Mouse (Mus musculus) liver, adult (tissue): ENCODE results near the gene Gm4952.

Source experiments
- GATA4 ChIP-seq: IDR thresholded peaks from 2 replicates; pipeline ENCODE4 v1.6.1; 2014; ENCODE audit warnings: mild to moderate bottlenecking, low read length; ENCODE audit not compliant: insufficient replicate concordance

The Gm4952 gene

DNA sequence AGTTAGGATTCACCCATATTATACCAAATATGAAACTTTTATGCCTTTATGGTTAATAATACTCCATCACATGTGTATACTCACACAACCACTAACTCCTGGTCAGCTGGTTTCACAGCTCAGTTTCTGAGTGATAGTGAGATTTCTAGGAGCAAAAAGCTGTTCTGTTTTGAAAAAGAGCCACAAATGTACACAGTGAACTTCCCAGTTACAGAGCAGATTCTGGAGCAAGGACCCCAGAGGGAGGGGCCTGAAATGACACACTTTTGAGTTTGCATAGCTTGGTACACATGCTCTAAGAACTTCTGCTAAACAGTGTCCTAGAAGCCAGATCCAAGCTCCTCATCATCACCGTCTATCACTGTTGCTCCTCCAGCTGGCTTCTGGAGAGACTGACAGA is at the start of gene Gm4952:
Gene Gm4952 (plus strand): TSS at position 301 of the 400 bp plus-strand sequence.
- no peak for TF ChIP-seq GATA4

DNA sequence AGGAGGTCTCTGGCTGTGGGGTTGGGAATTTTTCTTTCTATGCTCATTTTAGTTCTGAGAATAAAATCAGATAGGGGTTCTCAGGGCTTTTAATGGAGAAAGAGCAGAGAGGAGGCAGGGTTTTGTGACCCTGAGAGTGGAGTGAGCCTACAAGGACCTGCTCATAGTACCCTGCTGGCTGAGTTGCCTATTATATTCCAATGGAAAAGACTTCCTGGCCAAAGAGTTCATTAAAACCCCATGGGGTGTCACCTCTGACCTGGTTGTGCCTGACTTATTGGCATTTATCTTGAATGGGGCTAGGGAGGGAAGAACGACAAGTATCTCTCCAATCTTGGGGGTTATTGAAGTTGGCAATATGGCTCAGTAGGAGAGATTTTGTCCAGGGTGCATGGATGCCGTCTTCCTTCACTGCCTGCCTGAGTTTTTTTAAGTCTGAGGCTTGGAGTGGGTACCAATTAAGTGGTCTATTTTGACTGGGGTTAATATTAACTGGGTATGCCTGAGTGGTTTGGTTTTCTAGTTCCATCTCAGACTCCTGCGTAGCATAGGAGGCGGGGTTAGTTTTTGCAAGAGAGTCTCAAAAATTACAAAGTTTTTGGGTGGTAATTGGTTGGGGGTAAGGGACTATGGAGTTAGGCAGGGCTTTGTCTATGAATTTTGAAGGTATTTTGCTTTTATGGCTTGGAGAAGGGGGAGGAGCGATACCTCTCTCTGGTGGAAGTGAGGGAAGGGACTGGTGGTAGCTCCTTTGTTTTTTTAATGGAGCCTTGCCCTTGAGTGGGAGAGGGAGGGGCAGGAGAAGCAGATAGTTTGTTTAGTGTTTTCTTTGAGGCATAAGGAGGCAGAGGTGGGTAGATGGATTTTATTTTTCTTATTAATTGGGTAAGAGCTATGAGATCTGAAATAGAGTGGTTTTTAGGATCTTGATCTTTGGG is 49.5 kb upstream of the Gm4952 start:
- no peak for TF ChIP-seq GATA4

DNA sequence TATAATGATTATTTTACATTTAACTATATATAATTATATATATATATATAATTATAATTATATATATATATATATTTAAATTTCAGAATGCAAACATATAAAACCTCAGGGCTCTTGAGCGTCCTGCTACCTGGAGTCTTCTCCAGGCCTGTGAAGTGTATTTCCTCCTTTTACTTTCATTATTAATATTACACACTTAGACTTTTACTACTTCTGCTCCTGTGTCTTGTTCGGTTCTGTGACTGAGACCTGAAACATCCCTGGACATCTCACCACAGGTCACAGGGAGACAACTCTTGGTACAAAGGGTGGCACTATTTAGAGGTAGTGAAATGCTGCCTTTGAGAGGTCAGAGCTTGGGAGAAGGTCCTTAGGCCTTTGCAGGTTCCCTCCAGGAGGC is 43.5 kb upstream of the Gm4952 start:
- no peak for TF ChIP-seq GATA4

DNA sequence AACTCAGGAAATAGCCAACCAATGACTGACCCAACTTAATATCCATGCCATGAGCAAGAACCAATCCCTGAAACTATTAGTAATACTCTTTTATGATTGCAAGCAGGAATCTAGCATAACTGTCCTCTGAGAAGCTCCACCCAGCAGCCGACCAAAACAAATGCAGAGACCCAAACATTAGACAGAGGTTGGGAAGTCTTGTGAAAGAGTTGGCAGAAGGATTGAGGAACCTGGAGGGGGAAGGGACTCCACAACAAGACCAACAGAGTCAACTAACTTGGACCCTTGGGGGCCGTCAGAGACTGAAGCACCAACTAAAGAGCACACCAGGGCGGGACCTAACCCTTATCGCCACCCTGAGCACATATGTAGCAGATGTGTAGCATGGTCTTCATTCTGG is 41.6 kb upstream of the Gm4952 start:
- no peak for TF ChIP-seq GATA4

DNA sequence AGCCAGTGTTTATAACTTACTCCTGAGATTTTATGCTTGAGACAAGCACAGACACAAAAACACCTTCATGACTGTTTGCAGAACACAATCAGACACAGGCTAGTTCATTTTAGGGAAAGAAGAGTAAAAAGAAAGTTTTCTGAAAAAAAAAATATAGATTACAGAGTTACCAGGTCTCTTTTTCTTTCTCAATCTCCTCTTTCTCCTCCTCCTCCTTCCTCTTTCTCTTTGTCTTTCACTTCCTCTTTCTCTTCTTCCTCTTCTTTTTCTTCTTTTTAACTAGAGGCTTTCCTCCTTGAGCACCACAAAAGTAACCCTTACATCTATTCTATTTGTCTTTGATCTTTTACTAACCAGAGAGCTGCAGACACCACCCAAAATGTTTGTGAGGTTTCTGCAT is 35.6 kb upstream of the Gm4952 start:
- TF ChIP-seq GATA4: no peak

DNA sequence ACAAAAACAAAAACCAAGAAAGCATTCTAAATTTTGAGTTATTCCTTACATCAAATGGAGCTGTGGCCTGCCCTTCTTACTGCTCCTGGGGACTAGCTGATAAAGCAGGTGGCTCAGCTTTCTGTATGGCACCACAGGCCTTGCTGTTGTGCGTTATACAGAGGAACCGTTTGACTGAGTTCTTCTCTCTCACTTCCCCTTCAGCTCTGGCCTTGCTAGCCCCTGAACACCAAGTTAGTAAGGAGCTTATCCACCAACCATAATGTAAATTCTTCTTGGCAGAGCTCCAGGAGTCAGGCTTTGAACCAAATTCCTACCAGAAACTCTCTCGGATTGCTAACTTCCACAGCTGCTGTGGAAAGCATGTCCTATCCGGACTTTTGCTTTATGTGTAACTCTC is 32.8 kb upstream of the Gm4952 start:
- TF ChIP-seq GATA4: no peak

DNA sequence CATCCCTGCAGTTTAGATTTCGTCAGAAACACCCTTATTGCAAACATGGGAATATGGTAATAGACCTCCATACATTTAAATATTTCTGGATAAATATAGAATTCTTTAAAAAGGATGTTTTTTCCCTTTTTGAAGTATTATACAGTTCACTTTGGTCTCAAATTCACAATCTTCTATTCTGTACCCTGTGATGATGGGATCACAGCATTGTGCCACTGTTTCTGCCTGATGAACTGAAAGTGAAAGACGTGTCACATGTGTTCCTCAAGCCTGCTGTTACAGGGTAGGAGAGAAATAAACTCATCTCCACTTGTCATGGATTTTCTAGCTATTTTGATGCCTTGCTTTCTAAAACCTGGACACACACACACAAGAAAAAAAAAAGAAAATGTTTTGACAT is 28.9 kb upstream of the Gm4952 start:
- TF ChIP-seq GATA4: no peak

DNA sequence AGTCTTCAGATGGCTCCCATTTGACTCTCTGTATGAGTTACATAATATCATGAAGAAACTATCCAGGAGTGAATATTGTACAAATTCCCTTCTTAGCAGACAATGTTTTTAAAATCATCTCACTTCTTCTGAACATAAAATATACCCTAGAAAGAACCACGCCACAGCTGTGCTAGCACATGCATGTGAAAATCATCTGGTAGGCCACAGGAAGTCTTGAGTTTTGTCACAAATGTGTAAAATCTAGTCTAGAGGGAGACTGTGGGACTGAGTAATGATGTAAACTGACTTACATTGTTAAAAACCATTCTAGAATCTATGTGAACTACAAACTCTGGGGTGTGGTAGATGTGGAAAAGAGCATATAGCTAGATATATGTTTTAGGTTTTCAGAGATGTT is 28.1 kb upstream of the Gm4952 start:
- no peak for TF ChIP-seq GATA4

DNA sequence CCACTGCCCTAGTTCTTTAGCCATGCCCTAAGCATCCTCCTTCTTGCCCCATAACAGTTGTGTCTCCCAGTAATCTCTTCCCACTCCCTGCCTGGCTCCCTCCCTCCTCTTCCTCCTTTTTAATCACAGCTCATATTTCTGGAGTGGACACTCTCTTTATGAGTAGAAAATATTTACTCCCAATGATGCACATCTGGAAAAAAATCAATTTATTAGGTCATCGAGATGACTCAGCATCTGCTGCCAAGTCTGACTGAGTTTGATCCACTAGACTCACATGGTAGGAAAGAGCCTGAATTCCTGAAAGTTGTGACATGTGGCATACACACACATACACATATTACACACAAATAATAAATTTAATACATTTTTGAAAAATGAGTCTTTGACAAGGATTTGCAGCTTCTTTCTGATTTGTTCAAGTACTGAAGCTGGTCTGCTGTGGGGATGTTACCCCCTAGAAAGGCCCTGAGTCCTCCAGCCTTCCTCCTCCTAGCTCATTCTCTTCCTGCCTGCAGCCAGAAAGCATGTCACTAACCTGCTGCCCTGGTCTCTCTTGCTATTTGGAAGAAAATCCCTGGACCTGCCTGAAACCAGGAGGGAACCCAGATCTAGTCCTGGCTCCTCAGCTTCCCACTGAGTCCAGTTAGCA is 27.0 kb upstream of the Gm4952 start:
- TF ChIP-seq GATA4: no peak

DNA sequence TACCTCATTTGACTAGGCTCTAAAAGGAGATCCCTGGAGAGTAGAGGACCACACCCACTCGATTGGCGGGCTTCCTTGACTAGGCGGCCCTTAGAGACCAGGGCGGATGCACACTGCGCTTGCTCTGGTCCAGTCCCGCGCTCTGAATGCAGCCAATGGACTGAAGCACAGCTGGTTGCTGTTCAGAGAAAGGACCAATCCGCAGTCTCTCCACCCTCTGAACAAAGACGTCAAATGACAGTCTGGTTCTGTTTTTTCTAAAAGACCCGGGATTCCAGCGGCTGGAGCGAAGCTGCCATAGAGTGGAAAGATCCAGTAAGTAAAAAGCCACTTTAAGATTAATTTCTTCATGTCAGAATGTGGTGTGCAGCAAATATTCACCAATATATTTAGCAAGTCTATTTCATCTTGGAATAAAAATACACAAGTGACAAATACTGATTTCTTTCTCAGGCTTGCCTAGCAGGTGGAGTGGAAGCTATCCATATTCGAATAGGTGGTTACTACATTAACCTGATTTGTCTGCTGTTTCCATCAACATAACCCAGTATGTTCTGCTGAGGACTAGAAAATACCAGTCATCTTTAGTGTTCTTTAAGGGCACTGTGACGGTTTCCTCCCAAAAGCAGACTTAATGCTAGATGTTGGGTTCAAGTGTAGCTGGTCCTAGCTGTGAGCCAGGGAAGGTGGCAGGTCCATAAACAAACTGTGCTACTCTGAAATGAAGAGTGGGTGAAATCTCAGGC is 26.3 kb upstream of the Gm4952 start:
- no peak for TF ChIP-seq GATA4

DNA sequence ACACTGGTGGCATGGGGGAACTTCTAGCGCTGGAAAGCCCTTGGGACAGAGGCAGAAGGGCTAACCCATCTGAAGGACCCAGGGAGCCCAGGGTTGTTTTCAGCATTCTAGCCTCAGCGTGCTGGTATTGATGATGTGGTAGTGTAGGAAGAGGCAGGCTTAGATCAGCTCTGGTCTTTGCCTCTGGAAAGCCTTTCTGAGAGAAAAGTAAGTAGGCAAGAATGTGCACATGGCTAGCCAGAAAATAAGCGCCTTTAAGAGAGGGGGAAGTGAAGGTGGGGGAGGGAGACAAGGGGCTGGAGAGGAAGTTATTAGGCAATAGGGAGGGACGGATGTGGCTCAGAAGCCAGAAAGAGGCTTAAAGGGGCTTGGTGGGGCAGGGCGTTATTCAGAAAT is 25.8 kb upstream of the Gm4952 start:
- no peak for TF ChIP-seq GATA4

DNA sequence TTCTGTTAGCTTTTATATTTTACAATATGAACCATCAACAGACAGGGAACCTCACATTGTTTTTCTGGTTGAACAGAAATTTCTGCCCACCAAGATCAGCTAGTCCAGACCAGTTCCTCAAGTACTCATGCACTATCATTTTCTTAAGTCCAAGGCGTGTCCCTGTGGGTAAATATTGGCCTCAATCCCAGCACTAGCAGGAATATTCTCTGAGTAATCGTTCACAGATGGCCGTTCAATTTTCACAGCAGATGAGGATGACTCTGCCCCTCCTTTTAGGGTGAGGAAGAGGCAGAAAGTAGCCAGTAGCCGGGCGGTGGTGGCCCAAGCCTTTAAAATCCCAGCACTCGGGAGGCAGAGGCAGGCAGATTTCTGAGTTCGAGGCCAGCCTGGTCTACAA is 24.7 kb upstream of the Gm4952 start:
- TF ChIP-seq GATA4: no peak

DNA sequence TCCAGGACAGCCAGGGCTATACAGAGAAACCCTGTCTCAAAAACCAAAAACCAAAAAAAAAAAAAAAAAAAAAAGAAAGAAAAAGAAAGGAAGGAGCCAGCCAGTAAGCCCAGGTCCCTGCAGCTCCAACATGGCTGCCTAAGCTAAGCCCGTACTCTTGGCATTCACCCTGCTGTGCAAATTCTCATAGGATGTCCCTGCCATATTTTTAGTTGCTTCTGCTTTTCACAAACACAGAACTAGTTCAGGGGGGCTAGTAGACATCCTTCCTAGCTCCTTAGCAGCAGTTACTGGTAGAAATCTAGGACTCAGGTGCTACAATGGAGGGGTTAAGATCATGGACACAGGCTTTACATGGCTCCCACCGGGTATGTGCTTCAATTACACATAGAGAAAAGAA is 24.3 kb upstream of the Gm4952 start:
- no peak for TF ChIP-seq GATA4

DNA sequence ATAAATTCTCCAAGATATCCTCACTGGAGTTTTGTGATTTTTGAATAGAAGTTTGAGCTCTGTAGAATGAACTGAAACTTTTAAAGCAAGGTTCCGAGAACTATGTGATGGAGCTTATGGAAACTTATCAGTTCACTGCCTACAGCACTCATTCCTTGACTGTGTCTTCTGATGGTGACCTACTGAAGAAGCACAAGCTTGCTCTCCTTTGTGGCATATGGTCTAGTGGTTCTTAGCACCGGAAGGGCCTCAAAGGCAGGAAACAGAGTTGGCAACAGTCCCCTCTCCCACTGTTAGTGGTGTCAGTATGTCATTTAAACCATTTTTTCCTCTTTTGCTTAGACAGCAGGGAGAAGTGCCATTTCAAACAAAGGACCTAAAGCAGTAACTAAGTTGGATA is 23.1 kb upstream of the Gm4952 start:
- TF ChIP-seq GATA4: no peak

DNA sequence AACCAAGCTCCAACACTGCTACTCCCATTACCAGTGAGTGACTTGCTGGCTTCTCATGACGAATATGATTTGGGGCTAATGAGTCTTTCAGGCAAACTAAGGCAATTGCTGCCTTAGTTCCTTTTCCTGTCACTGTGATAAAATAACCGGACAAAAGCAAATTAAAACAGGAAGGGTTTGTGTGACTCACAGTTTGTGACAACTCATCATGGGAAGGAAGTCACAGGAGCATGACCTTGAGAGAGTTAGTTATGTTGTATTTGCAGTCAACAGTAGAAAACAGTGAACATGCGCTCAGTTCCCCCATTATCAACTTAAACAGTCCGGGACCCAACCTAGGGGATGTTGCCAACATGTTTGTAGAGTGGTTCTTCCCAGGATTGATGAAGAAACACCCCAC is 14.5 kb upstream of the Gm4952 start:
- TF ChIP-seq GATA4: no peak; the same call in 1 of the 2 replicates

DNA sequence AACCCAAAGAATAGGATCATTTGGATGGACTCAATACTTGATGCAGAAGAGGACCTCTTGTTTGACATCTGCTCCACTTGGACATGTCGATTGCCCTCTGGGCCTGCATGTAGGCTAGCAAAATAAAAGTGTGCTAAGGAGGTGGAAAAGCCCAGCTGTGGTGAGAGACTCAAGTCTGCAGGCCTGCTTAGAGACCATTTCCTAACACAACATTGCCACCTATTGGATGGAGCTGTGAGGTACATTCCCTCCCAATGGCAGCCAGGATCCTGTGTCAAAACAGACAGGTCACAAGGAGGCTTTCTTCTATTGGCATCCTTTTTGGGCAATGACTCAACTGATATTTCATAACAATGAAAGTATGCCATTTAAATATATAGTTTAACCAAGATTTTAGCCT is 7.9 kb upstream of the Gm4952 start:
- TF ChIP-seq GATA4: no peak
